Comparison of ENCODE assay signal across 9 mouse cellular contexts in the genomic region with DNA sequence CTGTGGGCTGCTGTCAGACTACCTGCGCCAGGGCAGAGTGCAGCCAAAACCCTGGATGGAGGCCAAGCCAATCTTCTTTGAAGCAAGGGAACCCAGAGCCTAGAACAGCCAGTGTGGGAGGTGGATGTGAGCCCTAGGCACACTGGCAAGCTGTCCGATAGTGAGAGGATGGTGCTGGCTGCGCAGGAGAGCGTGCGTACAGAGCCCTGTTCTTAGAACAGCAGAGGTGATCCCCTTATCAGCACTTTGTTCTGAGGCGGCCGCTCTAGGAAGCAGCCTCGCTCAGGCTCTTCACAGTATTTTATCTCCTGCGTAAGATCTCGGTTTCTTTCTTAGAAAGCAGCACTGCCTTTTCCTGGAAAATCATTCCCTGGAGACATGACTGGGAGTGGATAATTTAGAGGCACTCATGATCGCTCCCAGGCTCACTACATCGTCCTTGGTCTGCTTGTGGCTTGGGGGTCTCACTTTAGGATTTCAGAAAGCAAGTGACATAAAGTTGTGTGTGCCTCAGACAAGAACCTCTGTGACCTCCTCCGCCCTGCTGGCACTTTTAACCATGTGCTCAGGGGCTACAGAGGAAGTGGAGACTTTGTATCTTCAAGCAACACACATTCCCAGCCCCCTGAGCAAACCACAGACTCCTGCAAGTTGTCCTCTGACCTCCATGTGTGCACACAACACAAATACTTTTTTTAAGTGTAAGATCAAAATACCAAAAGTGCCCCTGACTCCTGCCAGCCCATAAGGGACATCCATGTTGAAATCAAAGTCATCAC.
DNase-seq lines count a peak whose midpoint lies in the region; ATAC-seq and TF ChIP-seq lines count a peak whose summit lies in the region.
"Had no signal": no experiment of that assay in that cellular context is flagged by ENCODE, and none has a peak within 500 bp of the region (broad histone marks: within the 10 kb centered on the region; RNA-seq: fewer than 3 reads in every experiment).

No protein-coding gene starts in this region.

- no peak overlapping the region for H3K9ac ChIP-seq in liver, embryonic 15.5 days

- H3K27me3 ChIP-seq in heart, embryonic 10.5 days (ENCODE audit: insufficient read depth, poor library complexity, severe bottlenecking) = no peaks in the 10 kb centered on the region
- no peaks in the 10 kb centered on the region; the same call in 1 of the 2 replicates for H3K27me3 ChIP-seq in liver, embryonic 15.5 days
- H3K27me3 ChIP-seq in cerebellum, adult 2 months (ENCODE audit: control insufficient read depth, insufficient read depth, low read length) = no peaks in the 10 kb centered on the region
- H3K27me3 ChIP-seq: CH12.LX had no signal

- no peak for DNase-seq in heart, embryonic 10.5 days (ENCODE audit: low spot score)
- no peak for DNase-seq in heart, adult 9 months (ENCODE audit: low spot score in 2 of 2)
- DNase-seq in CD4-positive helper T cell, adult 2 months (ENCODE audit: low read depth, low spot score) = peak; percentile 58
- DNase-seq in cerebellum, adult 2 months = no peak
- no peak for DNase-seq in left cerebral cortex, postnatal 4 days
- DNase-seq in left cerebral cortex, adult 2 months (ENCODE audit: extremely low spot score in 1 of 2, low spot score in 2 of 2) = no peak

- no peaks in the 10 kb centered on the region for H3K9me3 ChIP-seq in heart, embryonic 10.5 days
- H3K9me3 ChIP-seq in liver, embryonic 15.5 days (replicated peaks) = no peaks in the 10 kb centered on the region

- peak; percentile 72 for ATAC-seq in inflammation-experienced regulatory T-cells, adult 6 months
- peak; percentile 66 for ATAC-seq in liver, embryonic 15.5 days (ENCODE audit: insufficient read depth)

- intact Hi-C loops in left cerebral cortex, postnatal 4 days (cut with DNase I) = no loop called here
- intact Hi-C loops in left cerebral cortex, adult 2 months (cut with DNase I) = no loop called here

- H3K27ac ChIP-seq in heart, embryonic 10.5 days = peak overlapping the region; percentile 38
- H3K27ac ChIP-seq in liver, embryonic 15.5 days (replicated peaks) = no peak overlapping the region
- no peak overlapping the region for H3K27ac ChIP-seq in cerebellum, adult 2 months (ENCODE audit: insufficient read depth, low read length)
- H3K27ac ChIP-seq in left cerebral cortex, adult 2 months = no peak overlapping the region

- TF ChIP-seq CTCF in cerebellum, adult 2 months (IDR thresholded peaks at IDR 0.05; ENCODE audit: borderline replicate concordance, insufficient read depth, low read depth, low read length) = no peak
- no peak for TF ChIP-seq CTCF in left cerebral cortex, adult 2 months (IDR thresholded peaks at IDR 0.05)

- WGBS in heart, embryonic 10.5 days = 31% methylated on average over 13 of the region's 13 CpGs
- WGBS in liver, embryonic 15.5 days (ENCODE audit: insufficient replicate concordance) = 13% methylated on average over 13 of the region's 13 CpGs
- WGBS in cerebellum, adult 2 months = 87% methylated on average over 13 of the region's 13 CpGs

- H3K36me3 ChIP-seq in heart, embryonic 10.5 days = no peaks in the 10 kb centered on the region; the same call in 1 of the 2 replicates
- no peaks in the 10 kb centered on the region for H3K36me3 ChIP-seq in liver, embryonic 15.5 days (replicated peaks)

- H3K4me1 ChIP-seq in heart, embryonic 10.5 days = peaks cover 43% of the 10 kb centered on the region
- peaks cover 38% of the 10 kb centered on the region for H3K4me1 ChIP-seq in liver, embryonic 15.5 days (replicated peaks)
- no peaks in the 10 kb centered on the region for H3K4me1 ChIP-seq in cerebellum, adult 2 months (ENCODE audit: control insufficient read depth, insufficient read depth, low read length)

- no peak overlapping the region for H3K4me2 ChIP-seq in liver, embryonic 15.5 days

- no peak overlapping the region for H3K4me3 ChIP-seq in heart, embryonic 10.5 days
- no peak overlapping the region for H3K4me3 ChIP-seq in liver, embryonic 15.5 days (replicated peaks)
- no peak overlapping the region for H3K4me3 ChIP-seq in cerebellum, adult 2 months (replicated peaks; ENCODE audit: insufficient read depth, low read depth, low read length)
- H3K4me3 ChIP-seq in left cerebral cortex, adult 2 months = no peak overlapping the region

- no peak for TF ChIP-seq POLR2A in cerebellum, adult 2 months (IDR thresholded peaks at IDR 0.05; ENCODE audit: borderline replicate concordance, insufficient read depth, low read length)
